Mouse (Mus musculus) cerebellum, adult 11-12 months (tissue): ENCODE measurements around the gene Speer4d.
"Not testable (repeated sequence)": the region's sequence is repeated elsewhere in the genome, so short reads cannot be mapped to it uniquely, and the experiment has no call there.

Experiments used
- DNase-seq: peaks from one replicate; pipeline ENCODE4 v3.0.0; 2022

Speer4d gene

DNA sequence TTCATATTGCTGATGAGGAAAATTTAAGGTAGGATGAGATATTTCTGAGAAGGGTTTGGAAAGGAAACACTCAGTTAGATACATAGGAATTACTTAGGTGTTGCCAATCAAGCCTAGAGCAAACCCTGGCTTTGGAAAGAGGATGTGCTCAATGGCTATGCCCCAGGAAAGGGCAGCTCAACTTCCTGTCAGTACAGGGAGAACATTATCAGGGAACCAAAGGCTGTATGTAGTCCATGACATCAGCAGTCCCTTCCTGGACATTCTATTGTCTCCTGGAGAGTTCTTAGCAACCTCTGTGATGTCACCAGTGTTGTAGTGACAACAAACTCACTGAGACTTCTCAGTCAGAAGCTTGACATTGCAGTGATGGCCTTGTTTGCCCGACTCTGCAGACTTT lies at the start of gene Speer4d:
TSS of gene Speer4d (plus strand) at position 301 of the 400 bp plus-strand sequence.
- DNase-seq, result not testable (repeated sequence)

DNA sequence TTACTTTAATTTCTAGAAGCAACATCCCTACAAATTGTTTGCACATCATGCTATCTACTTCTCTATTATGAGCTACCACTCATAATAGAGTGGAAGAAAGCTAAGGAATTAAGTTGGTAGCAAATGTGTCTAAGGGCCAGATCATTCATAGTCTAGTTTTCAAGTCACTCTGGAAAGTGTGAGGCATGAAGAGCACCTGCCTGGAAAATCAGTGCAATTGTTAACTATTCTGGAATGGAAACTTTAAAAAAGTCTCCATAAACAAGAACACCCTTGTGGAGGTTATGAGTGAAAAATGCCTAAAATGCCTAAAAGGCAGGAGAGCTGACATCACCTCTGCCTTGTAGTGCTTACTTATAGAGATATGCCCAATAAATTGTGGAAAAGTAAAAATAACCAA lies 45.1 kb upstream of the Speer4d start:
- not testable (repeated sequence) for DNase-seq

DNA sequence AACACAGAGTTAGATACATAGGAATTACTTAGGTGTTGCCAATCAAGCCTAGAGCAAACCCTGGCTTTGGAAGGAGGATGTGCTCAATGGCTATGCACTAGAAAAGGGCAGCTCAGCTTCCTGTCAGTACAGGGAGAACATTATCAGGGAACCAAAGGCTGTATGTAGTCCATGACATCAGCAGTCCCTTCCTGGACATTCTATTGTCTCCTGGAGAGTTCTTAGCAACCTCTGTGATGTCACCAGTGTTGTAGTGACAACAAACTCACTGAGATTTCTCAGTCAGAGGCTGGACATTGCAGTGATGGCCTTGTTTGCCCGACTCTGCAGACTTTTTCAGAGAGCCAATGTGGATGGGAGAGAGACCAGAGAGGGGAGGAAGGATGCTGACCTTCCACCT lies 41.8 kb upstream of the Speer4d start, which contains the start of gene Gm21083:
TSS of gene Gm21083 (plus strand) at position 301 of the 400 bp plus-strand sequence.
- not testable (repeated sequence) for DNase-seq

DNA sequence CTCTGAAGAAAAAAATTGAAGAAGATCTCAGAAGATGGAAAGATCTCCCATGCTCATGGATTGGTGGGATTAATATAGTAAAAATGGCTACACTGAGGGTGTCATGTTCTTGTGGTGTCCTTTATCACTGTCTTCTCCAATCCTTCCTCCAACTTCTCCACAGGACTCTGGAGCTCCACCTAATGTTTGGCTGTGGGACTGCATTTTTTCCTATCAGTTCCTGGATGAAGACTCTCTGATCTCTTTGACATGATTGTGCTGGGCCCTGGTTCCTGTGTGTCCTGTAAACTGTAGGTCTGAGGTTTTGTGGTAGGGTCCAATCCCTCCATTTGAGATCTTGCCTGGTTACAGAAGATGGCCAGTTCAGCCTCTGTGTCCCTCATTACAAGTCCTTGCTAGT lies 32.5 kb upstream of the Speer4d start:
- DNase-seq, result not testable (repeated sequence)

DNA sequence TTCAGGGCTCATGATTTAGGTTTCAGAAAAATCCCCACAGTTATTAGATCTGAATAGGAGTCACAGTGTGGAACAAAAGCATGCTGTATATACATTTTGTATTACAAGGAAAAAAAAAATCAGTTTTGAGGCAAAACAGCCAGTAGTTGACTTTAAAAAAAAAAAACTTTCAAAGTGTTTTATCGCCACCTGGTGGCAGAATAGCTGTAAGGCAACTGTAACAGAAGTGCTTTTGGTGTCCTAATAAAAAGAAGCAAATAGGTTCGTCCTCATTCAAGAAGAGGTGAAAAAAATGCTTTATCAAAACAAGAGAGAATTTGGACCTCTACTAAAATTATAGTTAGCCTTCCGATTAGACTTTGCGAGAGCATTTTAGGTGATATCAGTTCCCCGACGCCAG lies 30.6 kb upstream of the Speer4d start:
- not testable (repeated sequence) for DNase-seq

DNA sequence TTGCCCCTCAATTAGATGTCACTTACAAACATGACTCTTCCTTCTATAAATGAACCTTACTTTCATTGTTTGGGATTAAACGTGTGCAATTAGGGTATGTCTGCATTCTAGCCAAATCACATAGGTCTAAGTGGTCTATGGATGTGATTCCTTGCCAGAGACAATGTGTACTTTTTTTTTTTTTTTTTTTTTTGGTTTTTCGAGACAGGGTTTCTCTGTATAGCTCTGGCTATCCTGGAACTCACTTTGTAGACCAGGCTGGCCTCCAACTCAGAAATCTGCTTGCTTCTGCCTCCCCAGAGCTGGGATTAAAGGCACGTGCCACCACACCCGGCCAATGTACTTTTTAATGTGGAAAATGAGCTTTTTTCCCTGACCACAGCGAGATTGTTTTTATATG lies 28.2 kb upstream of the Speer4d start:
- not testable (repeated sequence) for DNase-seq

DNA sequence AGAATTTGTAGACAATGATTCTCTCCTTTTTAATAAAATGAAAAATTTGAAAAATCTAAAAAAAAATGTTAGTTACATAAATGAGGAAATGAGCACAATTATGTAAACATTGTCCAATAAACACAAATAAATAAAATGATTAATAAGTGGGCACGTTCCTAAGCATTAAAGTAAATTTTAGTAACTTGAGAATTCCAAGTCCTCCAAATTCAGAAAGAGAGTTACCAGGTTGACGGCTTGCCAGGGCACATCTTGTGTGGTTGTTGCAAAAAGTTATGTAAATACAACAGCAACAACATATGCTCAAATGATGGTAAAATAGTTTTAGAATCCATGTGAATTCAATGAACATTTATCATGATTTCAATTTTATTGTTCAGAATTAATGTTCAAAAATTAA lies 27.3 kb upstream of the Speer4d start:
- DNase-seq, result not testable (repeated sequence)

DNA sequence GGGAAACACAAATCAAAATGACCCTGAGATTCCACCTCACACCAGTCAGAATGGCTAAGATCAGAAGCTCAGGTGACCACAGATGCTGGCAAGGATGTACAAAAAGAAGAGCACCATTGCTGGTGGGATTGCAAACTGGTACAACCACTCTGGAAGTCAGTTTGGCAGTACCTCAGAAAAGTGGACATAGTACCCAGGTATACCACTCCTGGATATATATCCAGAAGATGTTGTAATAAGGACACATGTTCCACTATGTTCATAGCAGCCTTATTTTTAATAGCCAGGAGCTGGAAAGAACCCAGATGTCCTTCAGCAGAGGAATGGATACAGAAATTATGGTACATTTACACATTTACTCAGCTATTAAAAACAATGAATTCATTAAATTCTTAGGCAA lies 20.0 kb upstream of the Speer4d start:
- DNase-seq, result not testable (repeated sequence)

DNA sequence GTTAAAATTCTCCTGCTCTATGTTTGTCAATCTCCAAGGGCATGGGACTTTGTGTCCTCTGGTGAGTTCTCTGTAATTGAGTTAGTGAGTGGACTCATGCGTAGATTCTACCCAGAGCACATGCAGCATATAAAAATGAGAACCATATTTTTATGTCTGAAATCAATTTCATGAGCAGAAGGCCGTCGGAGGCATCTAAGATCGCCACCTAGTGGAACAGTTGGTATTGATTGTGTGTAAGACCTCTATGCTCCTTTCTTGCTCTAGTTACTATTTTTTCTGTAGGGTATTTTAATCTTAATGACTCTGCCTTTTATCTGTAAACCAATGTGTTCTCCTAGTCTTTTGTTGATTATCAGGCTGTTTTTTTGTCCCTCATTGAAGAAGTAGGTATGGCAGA lies 18.5 kb upstream of the Speer4d start:
- DNase-seq, result not testable (repeated sequence)

DNA sequence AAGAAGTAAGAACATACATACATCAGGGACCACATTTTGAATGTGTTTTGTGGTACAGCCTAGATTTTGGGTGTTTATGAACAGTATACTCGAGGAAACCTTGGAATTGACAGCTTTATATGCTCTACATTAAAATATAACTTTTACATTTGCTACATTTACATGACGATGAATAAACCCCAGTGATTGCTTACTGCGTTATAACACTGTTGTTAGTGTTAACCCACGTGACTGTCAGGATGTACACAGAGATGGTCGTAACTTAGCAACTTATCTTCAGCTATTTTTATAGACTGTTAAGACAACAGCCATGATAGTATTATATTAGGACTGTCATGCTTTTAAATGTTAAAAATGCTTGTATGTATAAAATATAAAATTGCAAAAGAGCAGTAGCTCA lies 17.4 kb upstream of the Speer4d start:
- not testable (repeated sequence) for DNase-seq

DNA sequence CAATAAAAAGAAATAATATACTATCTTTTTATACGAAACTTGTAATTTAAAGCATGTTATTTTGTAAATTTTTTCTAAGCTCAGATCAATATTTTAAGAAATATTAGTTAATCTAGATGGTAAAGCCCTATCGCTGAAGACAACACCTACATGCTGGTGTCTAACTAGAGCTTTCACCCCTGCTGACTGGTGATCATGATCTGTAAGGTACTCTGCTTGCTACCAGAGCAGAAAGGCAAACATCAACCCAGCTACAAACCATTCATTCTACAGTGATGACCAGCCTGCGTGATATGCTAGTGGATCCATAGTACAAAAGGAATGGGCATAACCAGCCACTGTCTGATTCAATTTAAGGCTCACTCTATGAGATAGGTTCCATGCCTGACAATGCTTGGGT lies 16.9 kb upstream of the Speer4d start:
- DNase-seq, result not testable (repeated sequence)

DNA sequence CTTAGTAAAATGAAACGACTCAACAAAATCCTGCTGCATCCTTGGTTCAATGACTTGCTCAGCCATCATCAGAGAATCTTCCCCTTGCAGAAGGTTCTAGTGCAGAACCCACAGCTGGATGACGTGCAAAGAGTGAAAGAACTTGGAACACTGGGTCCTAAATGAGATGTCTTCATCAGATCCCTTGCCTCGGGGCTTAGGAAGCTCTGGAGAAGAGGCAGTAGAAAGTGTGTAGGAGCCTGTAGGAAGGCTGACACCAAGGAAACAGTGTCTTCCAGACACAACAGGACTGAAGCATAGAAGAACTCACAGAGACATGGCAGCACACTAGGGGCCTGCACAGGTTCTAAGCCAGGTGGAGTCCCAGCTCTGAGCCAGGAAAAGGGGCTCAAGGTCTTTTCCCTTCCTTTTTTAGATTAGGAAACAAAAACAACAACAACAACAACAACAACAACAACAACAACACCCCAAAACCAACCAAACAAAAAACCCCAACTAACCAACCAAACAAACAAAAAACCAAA lies 16.4 kb upstream of the Speer4d start:
- DNase-seq, result not testable (repeated sequence)

DNA sequence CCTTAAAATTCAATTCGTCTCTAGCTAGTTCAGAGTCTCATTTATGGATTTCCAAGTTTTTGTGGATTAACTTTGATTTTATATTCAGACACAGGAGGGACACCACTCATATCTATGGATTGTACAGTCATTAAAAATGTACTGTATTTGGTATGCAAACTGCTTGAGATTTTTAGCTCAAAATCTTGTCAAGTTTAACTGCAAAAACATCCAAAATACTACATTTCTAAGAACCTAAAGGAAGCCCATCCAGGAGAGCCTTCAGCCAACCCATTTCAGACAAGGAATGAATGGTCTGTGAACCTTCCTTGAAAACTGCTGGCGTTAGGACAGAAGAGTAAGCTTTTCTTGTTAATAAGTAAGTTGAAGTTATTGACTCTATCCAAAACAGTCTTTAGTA lies 15.9 kb upstream of the Speer4d start:
- DNase-seq, result not testable (repeated sequence)

DNA sequence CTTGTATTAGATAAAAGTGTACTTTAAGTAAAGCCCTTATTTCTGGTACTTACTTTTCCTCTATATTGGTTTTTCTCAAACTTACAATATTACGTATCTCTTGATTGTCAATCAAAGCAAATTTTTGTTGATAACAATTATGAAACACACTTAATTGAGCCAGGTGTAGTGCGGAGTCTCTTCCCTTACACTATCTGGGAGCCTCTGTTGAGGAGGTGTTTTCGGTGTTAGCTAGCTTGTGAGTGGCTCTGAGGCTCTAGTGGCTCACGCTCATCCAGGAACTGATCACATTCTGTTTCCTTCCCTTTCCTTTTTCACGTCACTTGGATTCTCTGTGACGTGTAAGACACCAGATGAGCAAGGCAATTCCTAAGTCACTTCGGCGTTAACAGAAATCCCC lies 15.3 kb upstream of the Speer4d start:
- not testable (repeated sequence) for DNase-seq

DNA sequence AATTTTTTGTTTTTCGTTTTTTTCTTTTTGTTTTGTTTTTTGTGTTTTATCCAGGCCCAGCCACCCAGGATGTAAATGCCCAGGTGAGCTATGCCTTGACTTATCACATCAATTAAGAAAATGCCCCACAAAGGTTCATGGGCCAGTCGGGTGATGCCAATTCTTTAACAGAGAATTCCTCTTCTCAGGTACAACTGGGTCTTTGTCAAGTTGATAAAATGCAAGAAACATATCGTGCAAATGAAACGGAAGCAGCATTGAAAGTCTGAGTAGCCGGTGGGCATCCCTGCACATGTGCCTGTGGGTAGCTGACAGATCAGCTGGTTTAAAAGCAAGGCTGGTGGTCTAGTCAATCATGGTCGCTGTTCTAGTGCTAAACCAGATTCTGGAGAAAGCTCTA lies 12.2 kb upstream of the Speer4d start:
- DNase-seq, result peak; percentile 4

DNA sequence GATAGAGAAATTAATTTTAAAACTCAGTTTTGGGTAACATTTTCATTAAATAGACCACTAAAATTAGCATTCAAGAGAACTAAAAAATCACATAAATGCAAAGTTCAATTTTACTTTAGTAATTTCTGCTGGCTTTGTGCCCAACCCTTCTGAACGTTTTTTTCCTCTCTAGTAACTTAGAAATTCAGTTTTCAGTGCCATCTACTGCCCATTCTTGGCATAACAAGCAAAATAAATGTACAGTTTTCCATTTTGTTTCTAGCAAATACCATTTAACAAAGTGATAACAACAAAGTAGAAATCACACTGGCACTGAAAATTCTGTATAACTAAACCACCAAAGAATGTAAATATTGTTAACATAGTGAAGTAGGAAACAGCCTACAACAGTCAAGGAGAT lies 8.2 kb upstream of the Speer4d start:
- not testable (repeated sequence) for DNase-seq

DNA sequence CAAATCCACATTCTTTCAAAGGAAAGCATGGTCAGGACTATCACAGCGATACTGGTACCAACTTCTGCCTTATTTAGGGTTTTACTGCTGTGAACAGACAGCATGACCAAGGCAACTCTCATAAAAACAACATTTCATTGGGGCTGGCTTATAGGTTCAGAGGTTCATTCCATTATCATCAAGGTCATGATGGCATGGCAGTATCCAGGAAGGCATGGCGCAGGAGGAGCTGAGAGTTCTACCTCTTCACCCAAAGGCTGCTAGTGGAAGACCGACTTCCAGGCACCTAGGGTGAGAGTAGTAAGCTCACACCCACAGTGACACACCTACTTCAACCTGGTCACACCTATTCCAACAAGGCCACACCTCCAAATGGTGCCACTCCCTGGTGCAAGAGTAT lies 2.7 kb upstream of the Speer4d start:
- not testable (repeated sequence) for DNase-seq

DNA sequence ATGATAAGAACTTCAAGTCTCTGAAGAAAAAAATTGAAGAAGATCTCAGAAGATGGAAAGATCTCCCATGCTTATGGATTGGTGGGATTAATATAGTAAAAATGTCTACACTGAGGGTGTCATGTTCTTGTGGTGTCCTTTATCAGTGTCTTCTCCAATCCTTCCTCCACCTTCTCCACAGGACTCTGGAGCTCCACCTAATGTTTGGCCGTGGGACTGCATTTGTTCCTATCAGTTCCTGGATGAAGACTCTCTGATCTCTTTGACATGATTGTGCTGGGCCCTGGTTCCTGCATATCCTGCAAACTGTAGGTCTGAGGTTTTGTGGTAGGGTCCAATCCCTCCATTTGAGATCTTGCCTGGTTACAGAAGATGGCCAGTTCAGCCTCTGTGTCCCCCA lies 9.3 kb downstream of the Speer4d start:
- not testable (repeated sequence) for DNase-seq

DNA sequence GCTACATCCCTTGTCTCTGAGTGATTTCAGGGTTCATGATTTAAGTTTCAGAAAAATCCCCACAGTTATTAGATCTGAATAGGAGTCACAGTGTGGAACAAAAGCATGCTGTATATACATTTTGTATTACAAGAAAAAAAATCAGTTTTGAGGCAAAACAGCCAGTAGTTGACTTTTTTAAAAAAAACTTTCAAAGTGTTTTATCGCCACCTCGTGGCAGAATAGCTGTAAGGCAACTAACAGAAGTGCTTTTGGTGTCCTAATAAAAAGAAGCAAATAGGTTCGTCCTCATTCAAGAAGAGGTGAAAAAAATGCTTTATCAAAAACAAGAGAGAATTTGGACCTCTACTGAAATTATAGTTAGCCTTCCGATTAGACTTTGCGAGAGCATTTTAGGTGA lies 11.2 kb downstream of the Speer4d start:
- not testable (repeated sequence) for DNase-seq

DNA sequence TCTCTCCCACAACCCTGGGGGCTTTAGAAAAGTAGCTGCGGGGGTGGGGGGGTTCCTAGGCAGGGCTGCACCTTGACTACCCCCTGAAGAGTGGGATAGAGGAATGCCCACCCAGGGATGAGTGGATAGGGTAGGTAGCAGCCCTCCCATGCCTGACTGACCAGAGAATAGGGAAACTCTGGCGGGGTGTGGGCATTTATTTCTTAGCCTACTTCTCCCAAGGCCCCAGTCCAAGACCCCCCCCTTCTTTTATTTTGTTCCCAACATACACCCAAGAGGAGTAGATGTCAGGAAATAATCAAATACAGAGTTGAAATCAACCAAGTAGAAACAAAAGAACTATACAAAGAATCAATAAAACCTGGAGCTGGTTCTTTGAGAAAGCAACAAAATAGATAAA lies 18.8 kb downstream of the Speer4d start:
- not testable (repeated sequence) for DNase-seq

DNA sequence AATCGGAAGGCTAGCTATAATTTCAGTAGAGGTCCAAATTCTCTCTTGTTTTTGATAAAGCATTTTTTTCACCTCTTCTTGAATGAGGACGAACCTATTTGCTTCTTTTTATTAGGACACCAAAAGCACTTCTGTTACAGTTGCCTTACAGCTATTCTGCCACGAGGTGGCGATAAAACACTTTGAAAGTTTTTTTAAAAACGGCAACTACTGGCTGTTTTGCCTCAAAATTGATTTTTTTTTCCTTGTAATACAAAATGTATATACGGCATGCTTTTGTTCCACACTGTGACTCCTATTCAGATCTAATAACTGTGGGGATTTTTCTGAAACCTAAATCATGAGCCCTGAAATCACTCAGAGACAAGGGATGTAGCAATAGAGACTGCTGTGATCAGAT lies 26.8 kb downstream of the Speer4d start:
- not testable (repeated sequence) for DNase-seq

DNA sequence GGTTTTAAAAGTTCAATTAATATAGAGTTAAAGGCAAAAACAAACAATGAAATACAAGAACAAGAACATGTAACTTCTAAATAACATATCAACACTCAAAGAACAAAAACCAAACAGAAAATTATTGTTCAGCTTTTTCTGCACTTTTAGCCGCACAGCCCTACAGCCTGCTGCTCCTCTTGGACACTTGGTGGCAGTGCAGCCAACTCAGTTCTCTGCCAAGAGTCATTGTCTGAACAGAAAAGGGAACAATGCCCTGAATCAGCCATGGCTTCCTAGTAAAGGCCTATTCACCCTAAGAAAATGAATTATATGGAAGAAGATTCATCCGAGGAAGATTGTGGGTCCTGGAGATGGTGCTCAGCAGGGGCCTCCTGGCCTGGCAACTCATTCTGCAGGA lies 33.5 kb downstream of the Speer4d start:
- not testable (repeated sequence) for DNase-seq

DNA sequence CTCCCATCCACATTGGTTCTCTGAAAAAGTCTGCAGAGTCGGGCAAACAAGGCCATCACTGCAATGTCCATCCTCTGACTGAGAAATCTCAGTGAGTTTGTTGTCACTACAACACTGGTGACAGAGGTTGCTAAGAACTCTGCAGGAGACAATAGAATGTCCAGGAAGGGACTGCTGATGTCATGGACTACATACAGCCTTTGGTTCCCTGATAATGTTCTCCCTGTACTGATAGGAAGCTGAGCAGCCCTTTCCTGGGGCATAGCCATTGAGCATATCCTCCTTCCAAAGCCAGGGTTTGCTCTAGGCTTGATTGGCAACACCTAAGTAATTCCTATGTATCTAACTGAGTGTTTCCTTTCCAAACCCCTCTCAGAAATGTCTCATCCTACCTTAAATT lies 38.1 kb downstream of the Speer4d start, which contains the start of gene 4930572O03Rik:
TSS of gene 4930572O03Rik (minus strand) at position 101 of the 400 bp plus-strand sequence.
- not testable (repeated sequence) for DNase-seq

DNA sequence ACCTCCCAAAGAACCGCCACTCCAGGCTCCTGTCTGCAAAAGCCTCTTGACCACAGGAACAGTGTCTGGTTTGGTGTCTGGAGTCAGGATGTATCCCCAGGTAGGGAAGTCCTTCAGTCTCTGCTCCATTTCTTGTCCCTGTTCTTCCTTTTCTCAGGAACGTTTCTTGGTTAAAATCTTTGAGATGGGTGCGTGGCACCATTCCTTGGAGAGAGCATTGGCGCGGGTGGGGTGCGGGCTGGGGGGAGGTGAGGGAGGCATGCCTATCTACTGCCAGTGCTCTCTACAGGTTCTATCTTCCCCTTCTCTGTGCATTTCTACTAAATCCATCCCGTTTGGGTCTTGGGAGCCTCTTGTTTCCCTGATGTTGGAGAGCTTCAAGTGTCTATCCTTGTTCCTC lies 45.0 kb downstream of the Speer4d start:
- DNase-seq, result not testable (repeated sequence)

DNA sequence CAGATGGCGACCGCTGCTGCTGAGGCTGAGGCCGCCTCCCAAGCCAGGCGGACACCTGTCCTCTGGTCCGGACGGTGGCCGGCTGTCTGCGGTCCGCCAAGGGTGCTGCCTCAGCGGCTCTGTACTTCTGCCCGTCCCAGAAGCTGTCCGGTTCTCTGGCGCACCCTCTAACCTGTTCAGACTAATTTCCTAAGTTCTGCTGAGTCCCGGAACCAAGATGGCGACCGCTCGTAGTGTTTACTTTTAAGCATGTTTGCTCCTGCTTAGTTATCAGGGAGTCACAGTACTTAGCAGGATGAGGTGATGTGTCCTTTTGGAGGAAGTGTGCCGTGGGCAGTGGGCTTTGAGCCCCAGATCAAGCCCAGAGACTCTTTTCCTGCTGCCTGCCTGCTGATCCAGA lies 51.9 kb downstream of the Speer4d start:
- DNase-seq, result not testable (repeated sequence)
